Mouse (Mus musculus) liver (tissue): ENCODE measurements around the gene Gm17677.

ENCODE experiments used
- DNase-seq: peaks from one replicate; pipeline ENCODE4 v3.0.0-alpha.2; 2020; ENCODE audit warnings: mixed read lengths

The Gm17677 gene

DNA sequence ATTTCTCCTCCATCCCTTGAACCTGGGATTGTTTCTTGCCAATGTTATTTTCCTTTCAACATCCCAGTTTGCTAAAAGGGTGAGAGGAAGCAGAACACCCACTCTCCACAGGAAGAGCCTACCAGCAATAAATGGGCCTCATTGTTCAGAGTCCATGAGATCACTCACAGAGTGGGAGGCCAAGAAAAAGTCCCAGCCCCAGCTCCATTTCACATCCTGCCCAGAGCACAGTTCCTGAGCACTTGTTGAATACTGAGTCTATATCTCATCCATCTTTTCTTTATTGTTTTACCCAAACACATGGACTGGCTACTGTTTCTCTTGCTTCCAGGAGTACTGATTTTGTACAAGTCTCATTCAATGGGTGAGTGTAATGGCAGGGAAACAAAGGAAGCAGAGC lies at the start of gene Gm17677:
Gene Gm17677 (plus strand): TSS at position 301 of the 400 bp plus-strand sequence.
- no peak for DNase-seq

DNA sequence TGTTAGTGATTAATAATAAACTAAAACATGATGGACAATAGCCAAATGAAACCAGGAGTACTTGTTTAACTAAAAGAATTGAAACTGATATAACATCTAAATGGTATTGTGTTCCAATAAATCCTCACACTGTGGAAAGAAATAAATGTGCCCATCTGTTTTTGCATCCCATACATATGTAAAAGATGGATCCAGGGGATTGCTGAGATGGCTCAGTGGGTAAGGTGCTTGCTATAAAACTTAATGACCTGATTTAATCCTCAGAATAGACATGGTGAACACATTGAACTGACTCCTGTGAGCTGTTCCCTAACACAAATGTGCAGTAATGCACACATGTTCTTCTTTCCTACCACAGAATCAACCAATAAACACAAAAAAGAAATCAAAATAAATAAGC lies 48.9 kb upstream of the Gm17677 start:
- no peak for DNase-seq

DNA sequence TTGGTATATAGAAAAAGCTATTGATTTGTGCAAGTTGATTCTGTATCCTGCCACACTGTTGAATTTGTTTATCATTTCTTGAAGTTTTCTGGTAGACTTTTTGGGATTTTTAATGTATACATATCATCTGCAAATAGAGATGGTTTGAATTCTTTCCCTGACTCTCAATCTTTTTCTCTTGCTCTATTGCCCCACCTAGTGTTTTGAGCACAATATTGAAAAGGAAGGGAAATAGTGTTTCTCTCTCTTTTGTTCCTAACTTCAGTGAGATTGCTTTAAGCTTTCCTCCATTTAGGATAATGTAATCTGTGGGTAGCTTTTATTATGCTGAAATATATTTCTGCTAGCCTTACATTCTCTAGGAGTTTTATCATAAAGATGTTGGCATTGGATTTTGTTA lies 33.6 kb upstream of the Gm17677 start:
- no peak for DNase-seq

DNA sequence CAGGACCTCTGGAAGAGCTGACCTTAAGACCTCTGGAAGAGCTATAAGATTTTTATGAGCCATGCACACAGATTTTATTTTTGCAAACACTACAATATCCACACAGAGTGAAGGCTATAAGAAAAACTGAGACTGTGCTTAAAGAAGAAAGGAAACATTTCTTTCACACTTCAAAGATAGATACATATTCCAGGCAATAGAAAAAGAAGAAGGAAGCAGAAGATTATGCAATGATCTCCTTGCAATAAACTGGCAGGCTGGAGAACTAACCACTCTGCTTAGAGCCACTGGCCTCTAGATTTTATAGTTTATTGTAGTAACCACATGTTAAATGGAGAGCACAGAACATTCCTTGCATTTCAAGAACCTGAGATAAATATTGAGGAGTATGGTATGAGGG lies 16.0 kb downstream of the Gm17677 start:
- no peak for DNase-seq

DNA sequence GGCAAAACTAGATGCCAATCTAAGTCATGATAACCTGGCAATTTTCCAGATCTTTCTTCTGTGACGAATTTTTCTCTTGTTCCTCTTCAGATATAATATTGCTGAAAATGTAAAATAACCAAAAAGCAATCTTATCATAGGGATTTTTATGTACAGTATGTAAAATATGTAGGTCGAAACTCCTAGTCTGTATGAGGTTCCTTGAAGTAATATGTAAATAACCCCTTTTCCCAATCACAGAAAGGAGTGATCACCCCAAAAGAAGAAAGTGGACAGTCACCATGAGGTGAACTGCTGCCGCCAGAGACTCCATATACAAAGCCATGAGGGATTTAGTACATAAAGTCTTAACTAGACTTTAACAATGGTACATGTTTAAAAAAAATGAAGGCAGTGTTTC lies 37.2 kb downstream of the Gm17677 start, which contains the start of gene Gm17727:
Gene Gm17727 (minus strand): TSS at position 101 of the 400 bp plus-strand sequence.
- DNase-seq = no peak

DNA sequence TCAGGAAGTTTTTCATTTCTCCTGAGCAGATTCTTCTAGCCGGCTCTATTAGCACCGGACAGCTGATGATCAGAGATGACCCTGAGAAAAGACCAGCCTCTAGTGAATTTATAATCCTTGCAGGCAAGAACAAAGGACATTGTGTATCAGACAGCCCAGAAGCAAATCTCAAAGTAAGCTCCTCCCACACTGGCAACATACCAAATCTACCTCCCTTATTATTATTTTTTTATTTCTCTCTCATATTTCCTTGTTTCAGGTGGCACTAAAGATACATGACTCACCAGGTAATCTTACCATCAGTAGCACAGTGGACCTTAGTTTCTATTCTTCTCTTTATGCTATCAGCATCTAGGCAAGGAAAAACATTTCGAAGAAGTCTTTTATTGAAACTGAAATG lies 49.2 kb downstream of the Gm17677 start, which contains the start of the genes Gm27235 and D730048I06Rik:
Gene Gm27235 (minus strand): TSS at position 101 of the 400 bp plus-strand sequence.
Gene D730048I06Rik (minus strand): TSS at position 112 of the 400 bp plus-strand sequence.
- DNase-seq = no peak
